Mouse (Mus musculus): ENCODE data around the gene Cd6. TPM values are rescaled to one million over a fixed set of nuclear protein-coding genes. Genes with fewer than 3 reads are reported as not detected.

Cd6 gene
- total and polyA plus RNA-seq, 3 experiments, result not detected

- no peak for DNase-seq (ENCODE audit: low read depth, low spot score)
- no peak overlapping the region for H3K27ac ChIP-seq (ENCODE audit: control insufficient read depth, low read depth, low read length)
- H3K36me3 ChIP-seq (ENCODE audit: control insufficient read depth in 1 of 2, insufficient read depth in 2 of 2, low read length in 2 of 2), result no peaks in the 10 kb centered on the region; a peak in 1 of 4 replicates
- peaks cover 2% of the 10 kb centered on the region in 2 experiments; a peak in 3 of 4 replicates for H3K27me3 ChIP-seq (ENCODE audit: control insufficient read depth in 1 of 2, insufficient read depth in 2 of 2, low read length in 2 of 2)
- no peaks in the 10 kb centered on the region for H3K9me3 ChIP-seq (replicated peaks; ENCODE audit: insufficient read depth, low read length)
- TF ChIP-seq ZKSCAN1 (IDR thresholded peaks at IDR 0.05; ENCODE audit: low read depth, low read length), result no peak
- TF ChIP-seq ZNF384 (IDR thresholded peaks at IDR 0.05; ENCODE audit: low read depth, low read length), result no peak
- TF ChIP-seq GABPA (IDR thresholded peaks at IDR 0.05; ENCODE audit: low read depth, low read length), result no peak
- no peak for TF ChIP-seq MYB (IDR thresholded peaks at IDR 0.05; ENCODE audit: low read depth, low read length)
- TF ChIP-seq UBTF (IDR thresholded peaks at IDR 0.05; ENCODE audit: borderline replicate concordance, insufficient read depth, low read depth, low read length), result no peak
- TF ChIP-seq TBP (IDR thresholded peaks at IDR 0.05; ENCODE audit: low read depth, low read length), result no peak
- no peak for TF ChIP-seq ZC3H11A (IDR thresholded peaks at IDR 0.05; ENCODE audit: low read depth, low read length)
- TF ChIP-seq MEF2A (IDR thresholded peaks at IDR 0.05; ENCODE audit: extremely low read depth, insufficient replicate concordance, low read depth, low read length, poor library complexity, severe bottlenecking), result no peak
- TF ChIP-seq MAX (IDR thresholded peaks at IDR 0.05; ENCODE audit: low read length), result no peak
- no peak for TF ChIP-seq USF2 (IDR thresholded peaks at IDR 0.05; ENCODE audit: borderline replicate concordance in 1 of 2, insufficient read depth in 1 of 2, low read depth in 1 of 2, low read length in 2 of 2)
- no peak for TF ChIP-seq MXI1 (IDR thresholded peaks at IDR 0.05; ENCODE audit: low read depth, low read length)
- no peak for TF ChIP-seq SIN3A (IDR thresholded peaks at IDR 0.05; ENCODE audit: low read length)
- no peak for TF ChIP-seq CTCF (IDR thresholded peaks at IDR 0.05 in 2 of 3, conservative IDR thresholded peaks at IDR 0.05 in 1 of 3; ENCODE audit: control insufficient read depth in 1 of 3, insufficient read depth in 1 of 3, low read depth in 2 of 3, low read length in 3 of 3, poor library complexity in 1 of 3, severe bottlenecking in 1 of 3)
- no peak for TF ChIP-seq RCOR1 (IDR thresholded peaks at IDR 0.05; ENCODE audit: low read depth, low read length)
- no peak for TF ChIP-seq HCFC1 (IDR thresholded peaks at IDR 0.05; ENCODE audit: low read depth, low read length)
- no peak for TF ChIP-seq ELF1 (IDR thresholded peaks at IDR 0.05; ENCODE audit: low read depth, low read length)
- TF ChIP-seq USF1 (IDR thresholded peaks at IDR 0.05; ENCODE audit: low read depth, low read length), result no peak
- TF ChIP-seq ZMIZ1 (IDR thresholded peaks at IDR 0.05; ENCODE audit: low read depth, low read length), result no peak
- TF ChIP-seq BHLHE40 (IDR thresholded peaks at IDR 0.05; ENCODE audit: borderline replicate concordance, low read depth, low read length), result no peak
- TF ChIP-seq ETS1 (IDR thresholded peaks at IDR 0.05; ENCODE audit: low read depth, low read length), result no peak
- H3K4me3 ChIP-seq (ENCODE audit: control insufficient read depth in 1 of 2, insufficient read depth in 1 of 2, low read depth in 2 of 2, low read length in 2 of 2), result no peak overlapping the region
- no peaks in the 10 kb centered on the region for H3K4me1 ChIP-seq (ENCODE audit: control insufficient read depth in 1 of 2, insufficient read depth in 2 of 2, low read length in 2 of 2)
- no peaks in the 10 kb centered on the region for H3K79me2 ChIP-seq (ENCODE audit: control insufficient read depth, insufficient read depth, low read length, poor library complexity)
- no peak overlapping the region for H3K9ac ChIP-seq (ENCODE audit: control insufficient read depth, low read depth, low read length, poor library complexity, severe bottlenecking)
These were observed 20.3 kb downstream of the Cd6 start for GRCm38 (mm10) chr19:10809428-10810175.
